Mouse (Mus musculus): ENCODE measurements around the gene Lsm14a. TPM values are rescaled to one million over a fixed set of nuclear protein-coding genes. Genes with fewer than 3 reads are reported as not detected.
A peak's percentile ranks its signal among the peaks of the same experiment; 100 is the strongest.

Gene Lsm14a
- total and polyA plus RNA-seq, 2 experiments from 2014 or later, result 39.0 to 41.8 TPM

- no peak overlapping the region for H3K9ac ChIP-seq (replicated peaks; ENCODE audit: low read length, poor library complexity, severe bottlenecking)
- DNase-seq (ENCODE audit: low spot score) (peak; percentile 54), ATAC-seq (ENCODE audit: low FRiP score) (no peak)
- no peaks in the 10 kb centered on the region for H3K27me3 ChIP-seq (ENCODE audit: insufficient read depth, low read length)
- WGBS, result 98% methylated on average over 4 of the region's 4 CpGs
- peaks cover 22% of the 10 kb centered on the region for H3K36me3 ChIP-seq (ENCODE audit: insufficient read depth, low read length)
- H3K4me2 ChIP-seq (ENCODE audit: low read depth, low read length, poor library complexity, severe bottlenecking), result no peak overlapping the region
- no peaks in the 10 kb centered on the region for H3K9me3 ChIP-seq (ENCODE audit: low read length)
- TF ChIP-seq CTCF (IDR thresholded peaks at IDR 0.05), result peak; percentile 76
- H3K4me3 ChIP-seq (ENCODE audit: low read depth, low read length), result no peak overlapping the region
- no peaks in the 10 kb centered on the region for H3K4me1 ChIP-seq (ENCODE audit: insufficient read depth, low read length)
- no peak overlapping the region for H3K27ac ChIP-seq (ENCODE audit: low read depth, low read length)
Measured at GRCm38 (mm10) chr7:34355629-34356028, 37.5 kb downstream of the Lsm14a start.

GRCm38 (mm10) chr7:34351997-34352396 is 41.1 kb downstream of the Lsm14a start:
- 92% methylated on average over 1 of the region's 1 CpGs for WGBS
- no peak for DNase-seq (ENCODE audit: low spot score)
- peaks cover 38% of the 10 kb centered on the region for H3K36me3 ChIP-seq (ENCODE audit: insufficient read depth, low read length)
- H3K4me1 ChIP-seq (ENCODE audit: insufficient read depth, low read length), result no peaks in the 10 kb centered on the region
- no peak overlapping the region for H3K9ac ChIP-seq (replicated peaks; ENCODE audit: low read length, poor library complexity, severe bottlenecking)
- no peak overlapping the region for H3K27ac ChIP-seq (ENCODE audit: low read depth, low read length)
- no peaks in the 10 kb centered on the region for H3K9me3 ChIP-seq (ENCODE audit: low read length)
- H3K27me3 ChIP-seq (ENCODE audit: insufficient read depth, low read length), result no peaks in the 10 kb centered on the region
- peak; percentile 49 for TF ChIP-seq CTCF (IDR thresholded peaks at IDR 0.05)
- H3K4me2 ChIP-seq (ENCODE audit: low read depth, low read length, poor library complexity, severe bottlenecking), result no peak overlapping the region
- no peak overlapping the region for H3K4me3 ChIP-seq (ENCODE audit: low read depth, low read length)
- no peak for ATAC-seq (ENCODE audit: low FRiP score)

- Histone ChIP-seq H3K36me3 (ENCODE audit: insufficient read depth, low read length) (peaks cover 43% of the 10 kb centered on the region), H3K4me1 (ENCODE audit: insufficient read depth, low read length) (no peaks in the 10 kb centered on the region), H3K27ac (ENCODE audit: low read depth, low read length) (no peak overlapping the region), H3K4me3 (ENCODE audit: low read depth, low read length) (no peak overlapping the region), H3K9ac (replicated peaks; ENCODE audit: low read length, poor library complexity, severe bottlenecking) (no peak overlapping the region), H3K27me3 (ENCODE audit: insufficient read depth, low read length) (no peaks in the 10 kb centered on the region), H3K9me3 (ENCODE audit: low read length) (no peaks in the 10 kb centered on the region), H3K4me2 (ENCODE audit: low read depth, low read length, poor library complexity, severe bottlenecking) (no peak overlapping the region)
- DNase-seq (ENCODE audit: low spot score) (no peak), ATAC-seq (ENCODE audit: low FRiP score) (no peak)
- TF ChIP-seq CTCF (IDR thresholded peaks at IDR 0.05), result no peak
- WGBS, result 96% methylated on average over 5 of the region's 5 CpGs
Measured at GRCm38 (mm10) chr7:34350166-34350565, 42.9 kb downstream of the Lsm14a start.

- no peak for DNase-seq (ENCODE audit: low spot score)
- peaks cover 51% of the 10 kb centered on the region for H3K36me3 ChIP-seq (ENCODE audit: insufficient read depth, low read length)
- no peak overlapping the region for H3K27ac ChIP-seq (ENCODE audit: low read depth, low read length)
- no peak overlapping the region for H3K4me2 ChIP-seq (ENCODE audit: low read depth, low read length, poor library complexity, severe bottlenecking)
- H3K4me3 ChIP-seq (ENCODE audit: low read depth, low read length), result no peak overlapping the region
- TF ChIP-seq CTCF (IDR thresholded peaks at IDR 0.05), result no peak
- H3K9me3 ChIP-seq (ENCODE audit: low read length), result no peaks in the 10 kb centered on the region
- H3K4me1 ChIP-seq (ENCODE audit: insufficient read depth, low read length), result no peaks in the 10 kb centered on the region
- WGBS, result 100% methylated on average over 1 of the region's 1 CpGs
- H3K9ac ChIP-seq (replicated peaks; ENCODE audit: low read length, poor library complexity, severe bottlenecking), result no peak overlapping the region
- no peak for ATAC-seq (ENCODE audit: low FRiP score)
- H3K27me3 ChIP-seq (ENCODE audit: insufficient read depth, low read length), result no peaks in the 10 kb centered on the region
Measured at GRCm38 (mm10) chr7:34348011-34348410, 45.1 kb downstream of the Lsm14a start.

- Histone ChIP-seq H3K4me1 (ENCODE audit: insufficient read depth, low read length) (no peaks in the 10 kb centered on the region), H3K9ac (replicated peaks; ENCODE audit: low read length, poor library complexity, severe bottlenecking) (no peak overlapping the region), H3K4me2 (ENCODE audit: low read depth, low read length, poor library complexity, severe bottlenecking) (no peak overlapping the region), H3K4me3 (ENCODE audit: low read depth, low read length) (no peak overlapping the region), H3K9me3 (ENCODE audit: low read length) (no peaks in the 10 kb centered on the region), H3K36me3 (ENCODE audit: insufficient read depth, low read length) (peaks cover 46% of the 10 kb centered on the region), H3K27ac (ENCODE audit: low read depth, low read length) (no peak overlapping the region), H3K27me3 (ENCODE audit: insufficient read depth, low read length) (no peaks in the 10 kb centered on the region)
- ATAC-seq (ENCODE audit: low FRiP score) (no peak), DNase-seq (ENCODE audit: low spot score) (no peak)
- no peak for TF ChIP-seq CTCF (IDR thresholded peaks at IDR 0.05)
- 92% methylated on average over 3 of the region's 3 CpGs for WGBS
Measured at GRCm38 (mm10) chr7:34347041-34347440, 46.1 kb downstream of the Lsm14a start.

GRCm38 (mm10) chr7:34346505-34346904 is 46.6 kb downstream of the Lsm14a start:
- H3K27me3 ChIP-seq (ENCODE audit: insufficient read depth, low read length), result no peaks in the 10 kb centered on the region
- H3K27ac ChIP-seq (ENCODE audit: low read depth, low read length), result no peak overlapping the region
- no peak for ATAC-seq (ENCODE audit: low FRiP score)
- TF ChIP-seq CTCF (IDR thresholded peaks at IDR 0.05), result no peak
- no peaks in the 10 kb centered on the region for H3K4me1 ChIP-seq (ENCODE audit: insufficient read depth, low read length)
- WGBS, result 94% methylated on average over 4 of the region's 4 CpGs
- no peak overlapping the region for H3K4me3 ChIP-seq (ENCODE audit: low read depth, low read length)
- no peak for DNase-seq (ENCODE audit: low spot score)
- H3K9me3 ChIP-seq (ENCODE audit: low read length), result no peaks in the 10 kb centered on the region
- no peak overlapping the region for H3K4me2 ChIP-seq (ENCODE audit: low read depth, low read length, poor library complexity, severe bottlenecking)
- H3K36me3 ChIP-seq (ENCODE audit: insufficient read depth, low read length), result peaks cover 42% of the 10 kb centered on the region
- H3K9ac ChIP-seq (replicated peaks; ENCODE audit: low read length, poor library complexity, severe bottlenecking), result no peak overlapping the region
